Comparison of ENCODE assay signal across 8 mouse cellular contexts in the genomic region with DNA sequence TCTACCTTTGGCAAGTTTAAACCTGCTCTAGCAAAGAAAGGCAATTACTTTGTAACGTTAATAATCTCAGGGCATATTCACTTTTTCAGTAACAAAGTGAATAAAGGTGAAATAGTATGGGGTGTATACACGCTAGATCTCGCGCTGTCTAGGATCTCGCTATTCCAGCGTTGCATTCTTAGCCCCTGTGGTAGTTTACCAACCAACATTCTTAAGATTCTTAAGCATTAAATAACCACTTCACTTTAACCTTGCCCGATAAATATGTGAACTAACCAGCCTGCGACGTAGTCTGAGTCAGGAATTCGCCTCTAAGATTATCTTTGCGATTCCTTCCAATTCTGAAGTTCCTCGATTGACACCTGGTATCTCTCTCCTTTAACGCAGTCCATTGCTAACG. TPM values are rescaled to one million over a fixed set of nuclear protein-coding genes. Genes with fewer than 3 reads are reported as not detected.
DNase-seq lines count a peak whose midpoint lies in the region; ATAC-seq and TF ChIP-seq lines count a peak whose summit lies in the region.

No protein-coding gene starts in this region.

- peaks cover 29% of the 10 kb centered on the region for H3K4me1 ChIP-seq in kidney, postnatal 0 days (replicated peaks; ENCODE audit: insufficient read depth, low read length)
- H3K4me1 ChIP-seq in brown adipose tissue, adult 24 weeks (ENCODE audit: control insufficient read depth, insufficient read depth, insufficient read length, low read length) = peaks cover 38% of the 10 kb centered on the region
- peaks cover 15% of the 10 kb centered on the region for H3K4me1 ChIP-seq in midbrain, postnatal 0 days (ENCODE audit: insufficient read depth, low read length)

- DNase-seq in kidney, postnatal 0 days (ENCODE audit: low spot score) = peak; percentile 69
- DNase-seq in kidney, adult 11 months = no peak
- peak; percentile 30 for DNase-seq in hindlimb bud, embryonic 11.5 days (ENCODE audit: extremely low spot score, low read depth, low spot score)
- no peak for DNase-seq in midbrain, postnatal 0 days (ENCODE audit: low spot score)
- DNase-seq in adrenal gland, adult 8-10 months = no peak
- DNase-seq in adrenal gland, postnatal 14 days = no peak

- peak overlapping the region; percentile 68 for H3K4me3 ChIP-seq in kidney, postnatal 0 days (replicated peaks; ENCODE audit: low read depth, low read length)
- peak overlapping the region; percentile 87 for H3K4me3 ChIP-seq in brown adipose tissue, adult 24 weeks (ENCODE audit: insufficient read depth, low read depth, low read length)
- peak overlapping the region; percentile 88 for H3K4me3 ChIP-seq in midbrain, postnatal 0 days (ENCODE audit: low read depth, low read length)

- ATAC-seq in kidney, postnatal 0 days (replicated peaks; ENCODE audit: low FRiP score, low read depth) = 0 out of 2 replicates have a peak, but pooled peaks have one; percentile 31
- ATAC-seq in midbrain, postnatal 0 days (ENCODE audit: low FRiP score) = no peak
- no peak for ATAC-seq in cerebellum, adult (ENCODE audit: insufficient number of reproducible peaks, low FRiP score, low TSS enrichment)

- TF ChIP-seq CTCF in kidney, postnatal 0 days (IDR thresholded peaks at IDR 0.05; ENCODE audit: low read depth) = no peak
- TF ChIP-seq CTCF in midbrain, postnatal 0 days (IDR thresholded peaks at IDR 0.05) = no peak

- peak overlapping the region; percentile 87 for H3K4me2 ChIP-seq in kidney, postnatal 0 days (ENCODE audit: low read length)
- H3K4me2 ChIP-seq in midbrain, postnatal 0 days (ENCODE audit: low read depth, low read length, poor library complexity, severe bottlenecking) = peak overlapping the region; percentile 94

- WGBS in kidney, postnatal 0 days = under 1% methylated on average over 14 of the region's 14 CpGs
- 2% methylated on average over 14 of the region's 14 CpGs for WGBS in midbrain, postnatal 0 days

- no peaks in the 10 kb centered on the region for H3K27me3 ChIP-seq in kidney, postnatal 0 days (ENCODE audit: insufficient read depth, low read length)
- H3K27me3 ChIP-seq in midbrain, postnatal 0 days (ENCODE audit: insufficient read depth, low read length) = no peaks in the 10 kb centered on the region

- H3K9me3 ChIP-seq in kidney, postnatal 0 days (replicated peaks; ENCODE audit: low read length) = no peaks in the 10 kb centered on the region
- no peaks in the 10 kb centered on the region for H3K9me3 ChIP-seq in midbrain, postnatal 0 days (ENCODE audit: low read length)

- H3K36me3 ChIP-seq in kidney, postnatal 0 days (ENCODE audit: insufficient read depth, low read length) = no peaks in the 10 kb centered on the region
- H3K36me3 ChIP-seq in midbrain, postnatal 0 days (ENCODE audit: insufficient read depth, low read length) = no peaks in the 10 kb centered on the region

- H3K27ac ChIP-seq in kidney, postnatal 0 days = peak overlapping the region; percentile 93
- H3K27ac ChIP-seq in brown adipose tissue, adult 24 weeks (replicated peaks; ENCODE audit: low read depth, low read length) = peak overlapping the region; percentile 95
- no peak overlapping the region for H3K27ac ChIP-seq in midbrain, postnatal 0 days (ENCODE audit: low read depth, low read length)

- peak overlapping the region; percentile 84 for H3K9ac ChIP-seq in kidney, postnatal 0 days (ENCODE audit: low read depth, low read length)
- peak overlapping the region; percentile 82 for H3K9ac ChIP-seq in midbrain, postnatal 0 days (replicated peaks; ENCODE audit: low read length, poor library complexity, severe bottlenecking)

RNA-seq across cellular contexts. Expression of gene Tmem245, which starts 1.1 kb away (rescaled TPM):
- 5.6 and 6.4 TPM in 2 replicates for polyA plus RNA-seq in kidney, postnatal 0 days (2015; fragmentation: Nextera tagmentation; extraction: Ambion mirVana)
- 7.4 and 17.2 TPM in 2 replicates for polyA plus RNA-seq in brown adipose tissue, adult 24 weeks (2012; ENCODE audit: insufficient read depth, insufficient read length, missing spikeins)
- total RNA-seq in midbrain, postnatal 0 days (2014; rRNA removed) = 27.0 and 29.6 TPM in 2 replicates
- 10.4 and 11.2 TPM in 2 replicates for polyA plus RNA-seq in midbrain, postnatal 0 days (2015; fragmentation: Nextera tagmentation; extraction: Ambion mirVana)
- 10 to 100 TPM; 55.1 to 69.7 (median 57.5) TPM for total RNA-seq in adrenal gland, adult 8-10 months (2022)
- total RNA-seq in adrenal gland, postnatal 14 days (2021) = 36.5 and 37.0 TPM in 2 replicates

RNA-seq across cellular contexts. Expression of gene Frrs1l, which starts 44.0 kb away (rescaled TPM):
- polyA plus RNA-seq in kidney, postnatal 0 days (2015; fragmentation: Nextera tagmentation; extraction: Ambion mirVana) = 0.12 and 0.14 TPM in 2 replicates
- polyA plus RNA-seq in brown adipose tissue, adult 24 weeks (2012; ENCODE audit: insufficient read depth, insufficient read length, missing spikeins) = not detected in 2 replicates
- 36.8 and 37.9 TPM in 2 replicates for total RNA-seq in midbrain, postnatal 0 days (2014; rRNA removed)
- 17.9 and 21.2 TPM in 2 replicates for polyA plus RNA-seq in midbrain, postnatal 0 days (2015; fragmentation: Nextera tagmentation; extraction: Ambion mirVana)
- 1 to 10 TPM; 1.0 to 1.6 (median 1.2) TPM for total RNA-seq in adrenal gland, adult 8-10 months (2022)
- total RNA-seq in adrenal gland, postnatal 14 days (2021) = 0.41 and 0.71 TPM in 2 replicates

Comparison
In these comparisons a context has a peak if more than half of its experiments do, and no peak if none do; other contexts are left out.
1. DNase-seq: peak in kidney, postnatal 0 days (single experiment) and hindlimb bud, embryonic 11.5 days (single experiment); none in kidney, adult 11 months (single experiment), midbrain, postnatal 0 days (single experiment), adrenal gland, adult 8-10 months (single experiment) and adrenal gland, postnatal 14 days (single experiment).
2. RNA of gene Frrs1l, which starts 44.0 kb away (total RNA-seq): 36.8 to 37.9 TPM in midbrain, postnatal 0 days; 1.0 to 1.6 TPM in adrenal gland, adult 8-10 months and 0.41 to 0.71 TPM in adrenal gland, postnatal 14 days; every median in the first group is over 10 times any median in the second.
3. Peak in every context shown above with its lines, with median percentiles within 50 percentile points of each other: H3K4me3 ChIP-seq.